Mouse (Mus musculus) erythroid progenitor cell, adult 5-6 weeks (primary cell): ENCODE measurements around the gene Ern2. TPM values are rescaled to one million over a fixed set of nuclear protein-coding genes. Genes with fewer than 3 reads are reported as not detected.
A peak's percentile ranks its signal among the peaks of the same experiment; 100 is the strongest.

ENCODE experiments used
- ATAC-seq: replicated peaks from 2 replicates; pipeline ENCODE4 v1.8.0; 2016; ENCODE audit warnings: moderate number of reproducible peaks, mild to moderate bottlenecking, moderate TSS enrichment, inconsistent platforms; ENCODE audit not compliant: poor library complexity, low FRiP score, severe bottlenecking
- total RNA-seq, 2 experiments: library from RNA; stranded (forward) in 1 of 2; stranded (reverse) in 1 of 2; fragments of 150-400 nt in 1 of 2; fragments of 186-747, 209-891 nt in 1 of 2; gene quantifications; 2 replicates each; pipeline versions ENCODE4 v1.2.3 to v1.2.4; 2015 to 2017; ENCODE audit warnings: low replicate concordance in 2 of 2

The Ern2 gene
- total RNA-seq, 2 experiments from 2014 or later: not detected

DNA sequence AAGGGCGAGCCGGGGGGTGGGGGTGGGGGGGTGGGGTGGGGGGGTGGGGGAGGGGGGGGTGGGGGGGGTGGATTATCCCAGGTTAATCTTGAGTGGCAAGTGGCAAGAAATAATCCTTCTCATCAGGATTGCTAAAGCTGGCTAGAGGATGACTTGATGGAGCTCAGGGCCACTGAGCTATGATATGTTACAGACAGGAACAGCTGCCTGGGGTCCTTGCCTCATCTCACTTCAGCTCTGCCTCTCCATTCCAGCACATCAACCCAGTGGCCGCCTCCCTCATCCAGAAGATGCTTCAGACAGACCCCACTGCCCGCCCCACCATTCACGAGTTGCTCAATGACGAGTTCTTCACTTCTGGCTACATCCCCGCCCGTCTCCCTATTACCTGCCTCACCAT lies 22.2 kb downstream of the Ern2 start:
- no peak for ATAC-seq

DNA sequence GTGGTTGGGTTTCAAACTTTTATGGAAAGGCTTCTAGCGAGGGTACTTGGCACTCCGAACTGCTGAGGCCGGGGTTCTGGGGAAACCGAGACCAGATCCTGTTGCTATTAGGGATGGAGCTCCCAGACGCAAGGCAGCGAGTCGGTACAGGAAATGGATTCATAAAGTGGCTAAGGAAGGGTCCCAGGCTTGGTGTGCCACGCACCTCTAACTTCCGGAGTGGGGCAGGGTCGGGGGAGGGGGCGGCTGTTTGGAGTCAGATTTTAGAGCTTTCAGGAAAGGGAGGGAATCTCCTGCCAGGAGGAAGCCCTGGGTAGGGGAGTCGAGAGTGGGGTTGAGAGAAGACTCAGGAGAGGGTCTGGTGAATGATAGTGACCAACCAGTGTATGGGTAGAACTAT lies 26.0 kb downstream of the Ern2 start:
- no peak for ATAC-seq

DNA sequence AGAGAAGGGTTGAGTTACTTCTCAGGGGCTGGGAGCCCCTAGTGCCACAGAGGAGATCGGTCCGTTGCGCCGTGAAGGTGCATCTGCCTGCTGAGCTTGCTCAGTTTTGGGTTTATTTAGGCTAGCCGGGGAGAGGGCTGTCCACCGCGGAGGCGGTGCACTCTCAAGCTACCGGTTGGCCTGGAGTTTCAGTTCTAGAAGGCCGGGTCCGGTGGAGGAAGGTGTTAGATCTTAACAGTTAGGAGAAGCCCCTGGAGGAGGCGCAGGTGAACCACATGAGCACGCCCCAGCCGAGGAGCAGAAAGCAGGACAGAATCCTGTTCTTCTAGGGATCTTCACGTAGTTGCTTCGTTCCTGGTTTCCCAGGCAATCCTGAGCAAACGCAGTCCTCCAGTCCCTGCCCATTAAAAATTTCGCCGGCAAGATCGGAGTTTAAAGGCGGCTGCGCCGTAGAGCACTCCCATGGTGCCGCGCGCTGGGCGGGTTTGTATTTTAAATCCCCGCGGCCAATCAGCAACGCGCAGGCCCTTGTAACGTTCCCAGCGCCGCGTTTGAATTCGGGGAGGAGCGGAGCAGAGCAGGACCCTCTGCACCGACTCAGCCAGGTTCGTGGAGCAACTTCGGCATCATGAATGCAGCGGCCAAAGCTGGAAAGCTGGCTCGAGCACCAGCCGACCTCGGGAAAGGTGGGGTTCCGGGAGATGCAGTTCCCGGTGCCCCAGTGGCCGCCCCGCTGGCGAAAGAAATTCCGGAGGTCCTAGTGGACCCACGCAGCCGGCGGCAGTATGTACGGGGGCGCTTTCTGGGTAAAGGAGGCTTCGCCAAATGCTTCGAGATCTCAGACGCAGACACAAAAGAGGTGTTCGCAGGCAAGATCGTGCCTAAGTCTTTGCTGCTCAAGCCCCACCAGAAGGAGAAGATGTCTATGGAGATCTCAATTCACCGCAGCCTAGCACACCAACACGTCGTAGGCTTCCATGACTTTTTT lies 26.8 kb downstream of the Ern2 start, which contains the start of gene Plk1:
Plk1 (plus strand) TSS at position 525 of the 988 bp plus-strand sequence.
- peak; percentile 87 for ATAC-seq

DNA sequence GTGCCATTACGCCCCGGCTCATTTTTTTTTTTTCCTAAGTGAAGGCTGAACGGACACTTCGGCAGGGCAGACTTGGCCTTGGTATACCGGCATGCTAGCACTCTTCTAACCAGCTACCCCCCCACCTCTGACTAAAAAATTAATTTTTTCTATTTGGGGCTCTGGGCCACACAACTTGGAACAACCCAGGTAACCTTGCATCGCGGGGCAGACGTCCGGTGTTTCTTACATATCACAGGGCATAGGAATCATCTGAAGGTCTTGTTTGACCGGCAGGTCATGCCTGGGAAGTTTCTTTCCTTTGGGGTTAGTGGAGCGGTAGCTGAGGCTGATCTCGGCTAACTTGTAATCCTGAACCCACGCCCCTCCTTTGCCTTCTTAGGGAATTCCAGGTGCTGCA lies 27.5 kb downstream of the Ern2 start:
- no peak; the same call in 1 of the 2 replicates for ATAC-seq

DNA sequence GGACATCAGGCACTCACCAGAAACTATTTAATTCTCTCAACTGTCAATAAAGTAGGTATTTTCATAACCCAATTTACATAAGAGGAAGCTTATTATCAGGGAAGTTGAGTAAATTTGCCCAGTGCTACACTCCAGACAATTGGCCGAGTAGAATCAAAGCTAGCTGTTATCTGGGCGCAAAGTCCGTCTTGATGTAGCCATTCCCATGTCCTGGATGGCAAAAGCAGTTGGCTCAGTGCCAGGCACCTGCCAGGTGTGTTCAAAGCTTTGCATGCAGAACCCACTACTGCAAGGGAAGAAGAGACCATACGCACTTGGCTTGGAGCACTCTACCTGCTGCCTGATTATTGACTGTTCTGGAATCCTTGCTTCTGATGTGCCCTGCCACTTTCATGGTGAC lies 33.5 kb downstream of the Ern2 start:
- ATAC-seq: no peak

DNA sequence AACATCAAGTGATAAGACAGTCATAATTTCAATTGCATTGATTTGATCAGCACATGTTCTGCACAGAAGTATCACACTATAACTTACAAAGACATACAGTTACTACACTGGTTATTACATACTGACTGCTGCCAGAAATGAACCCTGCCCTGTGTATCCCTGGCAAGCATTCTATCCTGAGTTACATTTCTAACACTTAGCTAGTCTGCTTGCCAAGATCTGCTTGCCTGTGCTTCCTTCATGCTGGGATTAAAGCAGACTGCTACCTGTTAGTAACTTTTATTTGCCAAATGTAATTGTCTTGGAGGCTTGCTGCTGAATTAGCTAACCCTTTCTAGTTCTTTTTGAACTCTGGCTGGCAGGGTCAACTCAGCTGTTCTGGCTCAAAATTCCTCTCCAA lies 45.0 kb downstream of the Ern2 start:
- ATAC-seq: no peak

DNA sequence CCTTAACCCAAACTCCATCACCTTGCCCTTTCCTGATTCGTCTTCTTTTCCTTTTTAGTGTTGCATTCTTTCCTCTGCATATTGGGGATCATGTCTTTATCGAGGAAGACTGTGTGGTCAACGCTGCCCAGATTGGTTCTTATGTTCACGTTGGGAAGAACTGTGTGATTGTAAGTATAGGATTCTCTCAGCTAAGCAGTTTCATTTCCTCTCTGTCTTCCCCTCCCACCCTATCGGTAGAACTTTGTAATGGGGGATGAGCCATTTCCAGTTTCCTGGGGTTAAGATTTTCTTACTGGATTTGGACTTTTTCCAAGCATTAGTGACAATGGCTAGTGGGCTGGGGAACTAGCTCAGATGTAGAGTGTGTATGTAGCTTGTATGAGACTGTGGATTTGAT lies 47.8 kb downstream of the Ern2 start:
- ATAC-seq: no peak

DNA sequence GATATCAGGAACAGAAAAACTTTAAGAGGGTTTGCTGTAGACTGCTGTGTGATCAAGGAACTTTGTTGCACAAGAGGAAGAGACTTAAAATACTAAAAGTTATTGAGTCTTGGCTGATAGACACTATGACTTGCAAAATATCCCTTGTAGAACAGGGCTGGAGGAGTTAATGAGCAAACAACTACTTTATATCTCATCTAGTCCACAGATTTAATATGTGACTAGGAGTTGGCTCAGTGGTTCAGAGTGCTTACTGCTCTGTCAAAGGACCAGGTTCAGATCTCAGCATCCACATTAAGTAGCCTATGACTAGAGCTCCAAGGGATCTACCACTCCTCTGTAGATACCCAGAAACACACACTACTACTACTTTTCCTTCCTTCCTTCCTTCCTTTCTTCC lies 48.9 kb downstream of the Ern2 start:
- no peak for ATAC-seq

DNA sequence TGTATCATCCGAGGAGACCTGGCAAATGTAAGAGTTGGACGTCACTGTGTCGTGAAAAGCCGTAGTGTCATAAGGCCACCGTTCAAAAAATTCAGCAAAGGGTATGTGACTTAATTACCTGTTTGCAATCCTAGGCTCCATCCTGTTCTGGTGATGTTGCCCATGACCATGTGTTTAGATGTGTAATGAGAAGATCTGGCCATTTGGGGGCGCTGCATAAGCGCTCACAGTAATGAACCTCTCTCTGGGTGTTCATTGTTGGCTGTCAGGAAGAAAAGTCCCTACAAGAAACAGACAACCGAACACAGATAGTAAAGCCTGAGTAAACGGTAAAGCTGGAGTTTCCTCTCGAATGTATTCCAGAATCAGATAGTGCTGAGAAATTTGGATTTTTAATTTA lies 50.9 kb downstream of the Ern2 start:
- no peak for ATAC-seq

DNA sequence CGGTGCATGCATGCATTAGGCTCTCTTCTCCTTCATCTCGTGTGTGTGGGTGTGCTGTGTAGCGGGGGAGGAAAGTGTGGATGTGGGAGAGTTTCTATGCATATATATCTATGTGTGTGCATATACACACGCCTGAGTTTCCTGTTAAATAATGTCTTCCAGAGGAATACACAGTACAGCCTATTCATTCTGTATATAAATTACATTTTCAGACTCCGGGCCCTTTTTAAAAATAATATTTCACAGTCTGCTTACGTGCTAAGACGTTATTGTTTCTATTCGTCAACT lies 52.7 kb downstream of the Ern2 start:
- no peak for ATAC-seq

DNA sequence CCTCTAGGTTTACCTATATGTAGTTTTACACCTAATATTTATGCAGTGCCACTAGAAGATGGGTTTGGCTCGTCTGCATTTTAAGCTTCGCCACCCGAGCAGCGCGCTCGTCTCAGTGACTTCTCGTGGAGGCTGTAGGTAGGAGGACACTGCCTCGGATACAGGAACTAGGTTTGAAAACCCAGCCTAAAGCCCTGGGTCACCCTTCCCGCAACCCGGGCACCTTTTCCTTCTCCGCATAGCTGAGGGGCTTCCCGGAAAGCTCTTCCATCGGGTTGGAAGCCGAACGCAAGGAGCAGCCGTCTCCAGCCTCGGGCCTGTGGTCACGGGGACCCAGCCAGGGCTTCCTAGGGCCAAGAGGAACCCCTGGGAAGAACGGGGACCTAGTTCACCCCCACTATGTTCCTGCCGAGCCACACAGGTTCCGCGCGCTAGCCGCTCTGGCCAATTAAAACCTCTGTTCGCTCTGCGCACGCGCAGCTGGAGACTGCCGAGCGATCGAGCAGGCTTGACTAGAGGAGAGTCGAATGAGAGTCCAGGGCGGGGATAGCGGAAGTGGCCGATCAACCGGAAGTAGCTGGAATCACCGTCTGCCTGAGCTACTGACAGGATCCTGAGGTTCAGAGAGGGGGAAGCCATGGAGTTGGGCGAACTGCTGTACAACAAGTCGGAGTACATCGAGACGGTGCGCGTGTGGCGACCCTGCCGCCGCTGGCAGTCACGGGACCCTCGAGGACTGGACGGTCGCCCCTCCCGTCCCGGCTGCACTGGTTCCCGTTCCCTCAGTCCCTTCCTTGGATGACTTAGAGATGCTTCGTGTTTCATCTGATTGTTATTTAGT lies 53.3 kb downstream of the Ern2 start, which contains the start of the genes Palb2 and Dctn5:
Palb2 (minus strand) TSS at position 489 of the 841 bp plus-strand sequence.
Dctn5 (plus strand) TSS at position 545 of the 841 bp plus-strand sequence.
- peak; percentile 97 for ATAC-seq

DNA sequence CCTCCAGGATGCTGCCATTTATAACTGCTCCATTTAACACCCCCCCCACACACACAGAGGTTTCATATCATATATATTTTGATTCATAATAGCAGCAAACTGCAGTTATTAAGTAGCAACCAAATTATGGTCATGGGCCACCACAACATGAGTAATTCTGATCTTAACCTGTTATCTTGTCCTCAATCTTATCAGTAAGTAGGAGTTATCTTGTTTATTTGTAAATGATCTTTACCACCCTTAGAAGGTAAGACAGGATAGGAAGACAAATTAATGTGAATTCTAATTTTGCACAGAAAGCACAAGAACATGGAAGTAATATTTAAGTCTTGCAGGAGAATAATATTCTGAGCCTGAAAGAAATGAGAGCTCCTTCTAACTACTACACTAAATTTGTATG lies 54.2 kb downstream of the Ern2 start:
- no peak for ATAC-seq

DNA sequence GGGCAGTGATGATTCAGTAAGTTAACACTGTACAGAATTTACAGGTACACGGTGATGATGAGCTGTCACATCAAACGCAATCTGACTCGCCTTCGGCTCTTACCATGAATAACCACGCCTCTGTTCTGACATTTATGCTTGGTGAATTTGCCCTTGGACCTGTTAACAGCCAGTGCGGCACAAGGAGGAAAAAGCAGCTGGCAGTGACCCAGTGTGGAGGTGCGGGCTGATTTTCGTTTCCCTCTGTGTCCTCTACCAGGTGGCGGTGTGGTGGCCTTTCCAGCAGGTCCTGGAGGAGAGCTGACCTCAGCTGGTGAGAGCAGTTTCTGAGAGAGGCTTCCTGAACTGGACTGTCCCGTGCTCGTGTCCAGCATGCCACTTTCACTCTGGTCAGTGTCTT lies 59.1 kb downstream of the Ern2 start:
- no peak for ATAC-seq

DNA sequence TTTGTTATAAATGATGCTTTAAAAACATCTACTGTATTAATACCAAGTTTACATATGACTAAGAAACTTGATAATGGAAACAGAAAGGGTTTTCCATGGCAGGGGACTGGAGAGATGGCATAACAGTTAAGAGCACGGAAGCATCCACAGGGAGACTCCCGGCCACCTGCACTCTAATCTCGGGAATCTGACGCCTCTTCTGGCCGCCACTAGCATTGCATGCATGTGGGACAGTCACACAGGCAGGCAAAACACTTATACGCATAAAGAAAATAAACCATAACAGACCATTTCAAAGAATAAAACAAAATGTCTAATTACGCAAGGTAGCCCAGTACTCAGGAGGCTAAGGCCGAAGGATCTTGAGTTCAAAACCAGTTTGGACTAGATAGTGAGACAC lies 60.4 kb downstream of the Ern2 start:
- no peak for ATAC-seq

DNA sequence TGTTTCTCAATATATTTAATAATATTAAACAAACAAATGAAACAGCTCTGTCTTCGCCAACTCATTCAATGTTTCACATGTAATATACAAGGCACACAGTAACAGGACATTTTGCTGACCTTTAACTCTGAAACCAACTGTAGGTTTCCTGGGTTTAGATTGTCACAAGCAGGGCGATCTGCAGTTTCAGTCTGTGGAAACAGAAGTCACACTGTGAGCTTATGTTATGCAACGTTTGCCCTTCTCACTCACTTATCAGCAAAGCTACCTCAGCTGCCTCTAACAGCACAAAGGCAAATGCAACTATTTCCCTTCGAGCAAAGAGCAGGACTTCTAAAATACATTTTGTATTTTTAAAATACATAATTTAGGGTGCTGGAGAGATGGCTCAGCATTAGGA lies 62.5 kb downstream of the Ern2 start:
- ATAC-seq: no peak

Other genes starting within 250 kb of the Ern2 start
- 4.2 and 6.1 TPM in 2 replicates for gene Cog7, start 204.5 kb downstream of the Ern2 start, total RNA-seq (2015; ENCODE audit: low replicate concordance)
- 1.7 and 4.4 TPM in 2 replicates for gene Cog7, start 204.5 kb downstream of the Ern2 start, total RNA-seq (2017; ENCODE audit: low replicate concordance)
- 6.3 and 7.6 TPM in 2 replicates for gene Gga2, start 165.0 kb downstream of the Ern2 start, total RNA-seq (2015; ENCODE audit: low replicate concordance)
- 4.9 and 7.2 TPM in 2 replicates for gene Gga2, start 165.0 kb downstream of the Ern2 start, total RNA-seq (2017; ENCODE audit: low replicate concordance)
- 11.2 and 13.0 TPM in 2 replicates for gene Ubfd1, start 119.0 kb downstream of the Ern2 start, total RNA-seq (2015; ENCODE audit: low replicate concordance)
- gene Ubfd1, start 119.0 kb downstream of the Ern2 start, total RNA-seq (2017; ENCODE audit: low replicate concordance): 1.7 and 10.4 TPM in 2 replicates
- 0.72 TPM in 1 of 2 replicates, not detected in the other for gene Ears2, start 118.9 kb downstream of the Ern2 start, total RNA-seq (2015; ENCODE audit: low replicate concordance)
- gene Ears2, start 118.9 kb downstream of the Ern2 start, total RNA-seq (2017; ENCODE audit: low replicate concordance): 0.15 and 0.90 TPM in 2 replicates
- gene Ndufab1, start 84.3 kb downstream of the Ern2 start, total RNA-seq (2015; ENCODE audit: low replicate concordance): 88.7 and 168 TPM in 2 replicates
- gene Ndufab1, start 84.3 kb downstream of the Ern2 start, total RNA-seq (2017; ENCODE audit: low replicate concordance): 19.6 and 45.8 TPM in 2 replicates
- gene Palb2, start 53.2 kb downstream of the Ern2 start, total RNA-seq (2015; ENCODE audit: low replicate concordance): 15.1 and 27.0 TPM in 2 replicates
- 28.4 and 30.3 TPM in 2 replicates for gene Palb2, start 53.2 kb downstream of the Ern2 start, total RNA-seq (2017; ENCODE audit: low replicate concordance)
- gene Dctn5, start 53.2 kb downstream of the Ern2 start, total RNA-seq (2015; ENCODE audit: low replicate concordance): 61.6 and 66.3 TPM in 2 replicates
- 31.4 and 32.3 TPM in 2 replicates for gene Dctn5, start 53.2 kb downstream of the Ern2 start, total RNA-seq (2017; ENCODE audit: low replicate concordance)
- gene Plk1, start 26.8 kb downstream of the Ern2 start, total RNA-seq (2015; ENCODE audit: low replicate concordance): 128 and 147 TPM in 2 replicates
- gene Plk1, start 26.8 kb downstream of the Ern2 start, total RNA-seq (2017; ENCODE audit: low replicate concordance): 146 and 147 TPM in 2 replicates
- gene Chp2, start 33.3 kb upstream of the Ern2 start, total RNA-seq (2015; ENCODE audit: low replicate concordance): 1.7 and 4.3 TPM in 2 replicates
- gene Chp2, start 33.3 kb upstream of the Ern2 start, total RNA-seq (2017; ENCODE audit: low replicate concordance): 6.7 and 7.8 TPM in 2 replicates
- gene Prkcb, start 102.5 kb upstream of the Ern2 start, total RNA-seq (2015; ENCODE audit: low replicate concordance): 26.8 and 44.7 TPM in 2 replicates
- 17.5 and 23.0 TPM in 2 replicates for gene Prkcb, start 102.5 kb upstream of the Ern2 start, total RNA-seq (2017; ENCODE audit: low replicate concordance)